Mouse (Mus musculus) myocyte (in vitro differentiated cells): ENCODE data around the gene 4921511C20Rik. TPM values are rescaled to one million over a fixed set of nuclear protein-coding genes. Genes with fewer than 3 reads are reported as not detected.

Experiments
- H3K27me3 ChIP-seq: one replicate; pipeline ENCODE4 v1.6.1; 2011; ENCODE audit not compliant: control insufficient read depth, insufficient read depth, insufficient read length
- H3K36me3 ChIP-seq: one replicate; pipeline ENCODE4 v1.6.1; 2011; ENCODE audit not compliant: control insufficient read depth, insufficient read depth
- H3K4me2 ChIP-seq: one replicate; pipeline ENCODE4 v1.6.1; 2011; ENCODE audit warnings: low read depth, control low read depth
- H3K4me3 ChIP-seq: one replicate; pipeline ENCODE4 v1.5.1; 2011; ENCODE audit warnings: mild to moderate bottlenecking, control low read depth, moderate library complexity
- H3K79me2 ChIP-seq: one replicate; pipeline ENCODE4 v1.6.1; 2011; ENCODE audit not compliant: control insufficient read depth, insufficient read depth
- H3ac ChIP-seq: one replicate; pipeline ENCODE4 v1.6.1; 2011; ENCODE audit not compliant: control insufficient read depth, insufficient read length
- CEBPB ChIP-seq: IDR thresholded peaks from 2 replicates; pipeline ENCODE4 v1.6.1; 2011; ENCODE audit warnings: mild to moderate bottlenecking, moderate library complexity; ENCODE audit not compliant: poor library complexity, insufficient read depth, severe bottlenecking
- E2F4 ChIP-seq: IDR thresholded peaks from one replicate; pipeline ENCODE4 v1.6.1; 2011; ENCODE audit warnings: mild to moderate bottlenecking, control low read depth, moderate library complexity; ENCODE audit not compliant: insufficient read depth
- MAX ChIP-seq: IDR thresholded peaks from one replicate; pipeline ENCODE4 v1.6.1; 2011; ENCODE audit warnings: low read depth, mild to moderate bottlenecking, control low read depth
- MYOD1 ChIP-seq, 3 experiments: IDR thresholded peaks; one replicate each; pipeline ENCODE4 v1.6.1; 2011; ENCODE audit warnings: control low read depth in 2 of 3, low read depth in 2 of 3, mild to moderate bottlenecking in 2 of 3, moderate library complexity in 1 of 3; ENCODE audit not compliant: insufficient read length in 2 of 3, control insufficient read depth in 1 of 3
- MYOG ChIP-seq, 3 experiments: IDR thresholded peaks; one replicate each; pipeline ENCODE4 v1.6.1; 2011; ENCODE audit warnings: control low read depth in 2 of 3, low read depth in 2 of 3, mild to moderate bottlenecking in 2 of 3; ENCODE audit not compliant: insufficient read length in 2 of 3, control insufficient read depth in 1 of 3, insufficient read depth in 1 of 3
- POLR2A ChIP-seq: IDR thresholded peaks from one replicate; pipeline ENCODE4 v1.6.1; 2011; ENCODE audit warnings: low read depth, mild to moderate bottlenecking, control low read depth, moderate library complexity; ENCODE audit not compliant: insufficient read length
- POLR2AphosphoS2 ChIP-seq: IDR thresholded peaks from one replicate; pipeline ENCODE4 v1.6.1; 2011; ENCODE audit warnings: low read depth, control low read depth; ENCODE audit not compliant: insufficient read length
- REST ChIP-seq: IDR thresholded peaks from one replicate; pipeline ENCODE4 v1.6.1; 2011; ENCODE audit warnings: mild to moderate bottlenecking, control low read depth, moderate library complexity; ENCODE audit not compliant: insufficient read depth, insufficient read length
- SRF ChIP-seq: IDR thresholded peaks from one replicate; pipeline ENCODE4 v1.6.1; 2011; ENCODE audit warnings: low read depth; ENCODE audit not compliant: control insufficient read depth, insufficient read length
- TCF12 ChIP-seq: IDR thresholded peaks from one replicate; pipeline ENCODE4 v1.6.1; 2011; ENCODE audit warnings: mild to moderate bottlenecking, control low read depth; ENCODE audit not compliant: poor library complexity, insufficient read depth, severe bottlenecking
- TCF3 ChIP-seq: IDR thresholded peaks from one replicate; pipeline ENCODE4 v1.6.1; 2011; ENCODE audit warnings: low read depth, control low read depth; ENCODE audit not compliant: insufficient read length
- USF1 ChIP-seq: IDR thresholded peaks from one replicate; pipeline ENCODE4 v1.6.1; 2011; ENCODE audit warnings: low read depth, mild to moderate bottlenecking, control low read depth, moderate library complexity
- polyA plus RNA-seq: library from polyadenylated mRNA; unstranded; fragments of >200 nt; fragmentation: generic; extraction: Trizol; gene quantifications from one replicate; pipeline ENCODE4 v1.2.1, GENCODE M21; 2012; ENCODE audit warnings: missing spikeins

4921511C20Rik gene
- not detected for polyA plus RNA-seq

- no peaks in the 10 kb centered on the region for H3K27me3 ChIP-seq
- H3K4me2 ChIP-seq: no peak within 1 kb of the TSS
- no peak within 1 kb of the TSS for H3K4me3 ChIP-seq
- H3ac ChIP-seq: no peak within 1 kb of the TSS
- TF ChIP-seq CEBPB: no peak
- TF ChIP-seq MYOG (IDR thresholded peaks at IDR 0.05; ENCODE audit: control insufficient read depth in 1 of 3, insufficient read depth in 1 of 3, insufficient read length in 2 of 3, low read depth in 2 of 3): no peak
- TF ChIP-seq TCF12: no peak
- TF ChIP-seq POLR2AphosphoS2: no peak
- no peak for TF ChIP-seq E2F4
- TF ChIP-seq MYOD1 (IDR thresholded peaks at IDR 0.05; ENCODE audit: control insufficient read depth in 1 of 3, insufficient read length in 2 of 3, low read depth in 2 of 3): no peak
- no peak for TF ChIP-seq USF1
- TF ChIP-seq SRF: no peak
- TF ChIP-seq MAX: no peak
- no peak for TF ChIP-seq TCF3
- TF ChIP-seq REST: no peak
- TF ChIP-seq POLR2A: no peak
- no peaks in the 10 kb centered on the region for H3K36me3 ChIP-seq
- no peaks in the 10 kb centered on the region for H3K79me2 ChIP-seq
Observed at GRCm38 (mm10) chrX:127393993-127394392, at the start of gene 4921511C20Rik. Gene 4921511C20Rik (plus strand): TSS chrX:127394293.
